Mouse (Mus musculus) liver, embryonic 14.5 days (tissue): ENCODE measurements around the gene Rnf180.
A peak's percentile ranks its signal among the peaks of the same experiment; 100 is the strongest.

ENCODE experiments used
- CTCF ChIP-seq: IDR thresholded peaks from 2 replicates; pipeline ENCODE4 v1.5.1; 2016; ENCODE audit warnings: antibody characterized with exemption, low read depth, control low read depth
- EP300 ChIP-seq: IDR thresholded peaks from 2 replicates; pipeline ENCODE4 v1.6.1; 2016; ENCODE audit warnings: antibody characterized with exemption, low read depth

DNA sequence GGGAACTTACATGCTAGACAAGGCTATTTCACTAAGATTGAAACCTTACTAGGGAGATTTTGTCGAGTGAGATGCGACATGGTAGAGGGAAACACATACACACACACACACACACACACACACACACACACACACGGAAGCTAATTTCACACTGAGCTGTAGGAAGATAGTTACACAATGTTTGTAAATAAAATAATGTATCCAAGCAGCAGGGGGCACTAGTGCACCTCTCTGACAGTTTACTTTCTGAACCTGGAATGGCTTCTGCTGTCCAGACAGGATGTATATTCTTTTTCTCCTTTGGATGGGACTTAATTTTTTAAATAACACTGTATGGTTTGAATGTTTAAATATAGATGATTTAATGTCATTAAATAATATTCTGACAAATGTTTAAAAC, 27.9 kb downstream of the Rnf180 start:
- TF ChIP-seq CTCF (peak; percentile 55; the same call in 1 of the 2 replicates), EP300 (no peak)
